Mouse (Mus musculus): ENCODE results near the gene Hipk1.

The Hipk1 gene

DNA sequence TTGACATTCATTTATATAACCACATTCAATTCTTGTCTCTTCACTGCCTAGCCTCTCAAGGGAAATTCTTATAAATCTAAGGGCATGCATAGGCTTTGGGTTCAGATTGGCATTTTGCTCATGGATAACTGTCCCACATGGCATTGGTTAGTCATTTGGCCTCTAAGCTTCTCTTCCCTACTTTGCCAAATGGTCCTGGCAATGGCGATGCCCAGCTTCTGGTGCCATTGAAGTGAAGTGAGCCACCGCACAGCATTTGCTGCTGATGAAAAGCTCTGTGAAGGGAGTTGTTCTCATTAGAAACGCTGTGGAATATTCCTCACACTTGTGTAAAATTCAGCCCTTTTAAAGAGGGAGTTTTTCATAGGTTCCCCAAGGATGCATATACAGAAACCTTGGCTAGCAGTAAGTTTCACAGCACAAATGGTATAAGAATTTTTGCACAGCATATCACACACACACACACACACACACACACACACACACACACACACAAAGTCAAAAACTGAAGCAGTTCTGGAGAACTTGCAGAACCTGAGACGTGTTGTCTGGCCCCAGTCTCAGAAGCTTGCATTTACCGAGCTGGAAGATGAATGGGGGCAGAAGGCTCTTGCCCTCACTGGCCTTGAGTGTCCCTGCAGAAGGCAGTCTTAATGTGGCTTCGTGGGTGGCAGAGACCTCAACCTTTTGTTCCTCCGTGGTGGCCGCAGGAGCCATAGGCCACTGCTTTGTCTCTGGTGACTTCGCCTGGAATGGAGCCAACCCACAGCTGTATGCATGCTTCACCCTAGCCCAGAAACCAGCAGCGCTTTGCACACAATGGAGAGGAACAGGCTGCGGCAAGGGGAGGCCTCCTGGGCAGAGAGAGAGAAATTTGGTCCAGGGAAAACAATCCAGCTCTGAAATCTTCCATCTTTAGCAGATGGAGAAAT is 75.3 kb downstream of the Hipk1 start:
- DNase-seq (ENCODE audit: low read depth) = no peak

DNA sequence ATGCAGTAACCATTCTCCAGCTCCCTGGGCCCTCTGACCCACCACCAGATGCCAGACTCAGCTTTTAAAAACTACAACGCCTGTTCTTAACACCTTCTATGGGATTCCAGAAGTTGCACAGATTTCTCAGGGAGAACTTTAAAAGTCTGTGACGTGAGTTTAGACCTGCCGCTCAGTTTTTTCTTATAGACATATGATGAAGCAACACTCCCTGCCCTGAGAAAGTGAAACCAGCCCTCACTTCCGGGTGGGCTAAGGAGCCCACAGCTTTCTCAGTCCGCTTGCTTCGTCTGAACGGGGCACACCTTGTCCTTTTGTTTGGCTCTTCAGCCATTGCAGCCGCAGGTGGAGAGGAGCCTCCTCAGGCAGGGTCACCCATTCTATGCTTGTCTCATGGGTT is 76.4 kb downstream of the Hipk1 start:
- no peak for DNase-seq (ENCODE audit: low read depth)

DNA sequence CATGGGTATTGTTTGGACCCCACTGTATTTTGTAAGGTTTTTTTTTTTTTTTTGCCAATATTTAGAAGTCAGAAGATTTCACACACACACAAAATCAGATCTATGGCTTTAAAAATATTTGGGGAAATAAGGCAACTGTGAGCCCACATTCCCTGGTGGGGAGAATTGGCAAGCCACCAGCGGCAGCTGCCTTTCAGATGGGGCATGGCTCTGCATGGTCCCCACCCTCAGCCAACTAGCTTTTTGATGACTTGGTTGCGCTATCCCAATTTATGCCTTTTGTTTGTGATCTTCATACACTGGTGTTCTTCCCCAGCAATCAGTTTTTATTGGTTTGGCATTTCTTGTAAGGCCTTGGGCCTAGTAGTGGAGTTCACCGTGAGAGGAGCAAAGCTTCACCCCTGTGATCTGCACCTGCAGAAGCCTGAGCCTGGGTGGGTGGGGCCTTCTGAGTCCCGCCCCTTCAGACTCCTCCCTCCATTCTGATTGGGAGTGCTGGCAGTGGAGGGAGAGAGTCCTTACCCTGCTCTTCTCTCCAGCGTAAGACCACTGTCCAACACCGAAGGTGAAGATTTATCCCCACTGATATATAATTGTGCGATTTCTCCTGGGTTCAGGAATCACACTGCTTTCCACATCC is 77.0 kb downstream of the Hipk1 start:
- no peak for DNase-seq (ENCODE audit: low read depth)

DNA sequence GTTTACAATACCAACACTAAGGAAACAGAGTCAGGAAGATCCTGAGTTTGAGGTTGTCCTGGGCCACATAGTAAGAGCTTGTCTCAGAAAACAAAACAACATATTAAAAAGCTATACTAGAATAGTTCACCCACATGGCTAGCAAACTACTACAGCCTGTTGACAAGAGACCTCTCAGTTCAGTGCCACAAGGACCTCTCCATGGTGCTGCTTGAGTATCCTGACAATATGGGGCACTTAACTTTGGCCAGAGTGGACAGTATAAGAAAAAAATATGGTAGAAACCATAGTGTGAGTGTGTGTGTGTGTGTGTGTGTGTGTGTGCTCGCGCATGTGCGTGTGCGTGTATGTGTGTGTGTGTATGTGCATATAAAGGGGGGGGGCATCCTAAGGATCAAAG is 79.2 kb downstream of the Hipk1 start:
- DNase-seq (ENCODE audit: low read depth) = no peak

DNA sequence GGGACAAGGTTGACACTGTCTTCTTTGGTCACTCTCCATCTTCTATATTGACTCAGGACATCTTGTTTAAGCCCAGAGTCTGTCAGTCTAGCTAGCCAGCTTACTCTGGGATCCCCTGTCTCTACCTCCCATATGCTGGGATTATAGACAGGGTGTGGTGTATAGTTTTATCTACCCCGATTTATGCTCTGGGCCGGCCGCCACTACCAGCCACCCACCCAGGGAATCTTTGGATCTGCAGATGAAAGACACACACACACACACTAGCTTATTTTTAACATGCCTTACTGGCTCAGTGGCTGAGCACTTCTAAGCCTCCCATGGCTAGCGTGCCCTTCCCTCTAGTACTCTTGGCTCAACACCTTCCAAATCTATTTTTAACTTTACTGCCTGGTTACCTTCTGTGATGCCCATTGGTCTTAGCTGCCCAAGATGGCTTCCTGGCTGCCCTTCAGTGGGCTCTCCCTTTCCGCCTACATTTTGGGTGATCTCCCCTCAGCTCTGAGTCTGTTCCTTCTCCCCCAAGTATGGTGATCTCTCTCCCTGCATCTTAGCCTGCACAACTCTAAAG is 81.8 kb downstream of the Hipk1 start:
- DNase-seq (ENCODE audit: low read depth) = no peak

DNA sequence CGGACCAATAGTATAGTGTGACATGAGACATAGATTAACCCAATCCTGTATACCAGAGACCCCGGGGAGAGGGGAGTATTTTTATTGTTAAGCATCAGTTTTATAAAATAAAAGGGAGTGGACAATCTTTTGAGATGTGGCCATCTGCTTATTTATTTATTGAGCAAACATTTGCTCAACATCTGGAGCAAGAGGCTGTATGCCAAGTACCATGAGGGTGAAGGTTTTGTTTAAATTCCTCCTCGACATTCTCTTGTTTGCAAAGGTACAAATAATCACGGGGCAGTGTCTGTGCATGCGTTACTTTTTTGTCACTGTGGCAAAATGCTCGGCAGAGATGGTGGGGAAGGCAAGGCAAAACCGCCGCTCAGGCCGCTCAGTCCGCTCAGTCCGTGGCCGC is 85.9 kb downstream of the Hipk1 start:
- no peak for DNase-seq (ENCODE audit: low read depth)

DNA sequence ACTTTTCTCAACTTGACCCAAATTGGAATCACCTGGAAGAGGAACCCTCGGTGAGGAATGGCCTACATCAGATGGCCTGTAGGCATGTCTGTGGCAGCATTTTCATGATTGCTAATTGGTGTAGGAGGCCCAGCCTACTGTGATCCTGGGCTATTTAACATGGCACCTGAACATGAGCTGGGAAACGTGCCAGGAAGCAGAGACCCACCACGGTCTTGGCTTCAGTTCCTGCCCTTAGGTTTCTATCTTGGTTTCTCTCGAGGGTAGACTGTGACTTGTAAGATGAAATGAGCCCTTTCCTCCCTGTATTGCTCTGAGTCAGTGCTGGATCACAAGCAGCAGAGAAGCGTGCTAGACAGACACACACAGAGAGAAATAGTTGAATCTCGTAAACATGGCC is 86.7 kb downstream of the Hipk1 start:
- no peak for DNase-seq (ENCODE audit: low read depth)

DNA sequence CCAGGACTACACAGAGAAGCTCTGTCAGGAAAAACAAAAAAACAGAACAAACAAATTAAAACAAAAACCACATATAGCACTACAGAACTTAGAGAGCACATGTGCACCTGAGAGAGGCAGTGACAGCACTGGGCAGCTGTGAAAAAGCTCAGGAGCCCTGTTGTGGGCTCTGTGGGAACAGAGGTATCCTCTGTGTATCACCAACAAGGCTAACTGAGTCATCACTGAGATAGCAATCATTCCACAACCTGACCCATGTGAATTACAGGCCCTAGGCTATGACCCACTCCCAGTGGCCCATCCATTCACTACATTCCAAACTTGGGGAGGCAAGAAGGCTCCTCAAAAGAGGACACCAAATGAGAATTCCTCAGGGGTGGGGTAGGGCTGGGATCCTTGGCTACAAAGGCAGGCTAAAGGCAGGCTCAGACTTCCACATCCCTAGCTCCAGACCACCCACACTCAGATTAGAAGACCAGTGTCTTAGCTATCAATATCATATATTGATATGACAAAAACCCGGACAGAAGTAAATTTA is 94.9 kb downstream of the Hipk1 start:
- DNase-seq (ENCODE audit: low read depth) = no peak

DNA sequence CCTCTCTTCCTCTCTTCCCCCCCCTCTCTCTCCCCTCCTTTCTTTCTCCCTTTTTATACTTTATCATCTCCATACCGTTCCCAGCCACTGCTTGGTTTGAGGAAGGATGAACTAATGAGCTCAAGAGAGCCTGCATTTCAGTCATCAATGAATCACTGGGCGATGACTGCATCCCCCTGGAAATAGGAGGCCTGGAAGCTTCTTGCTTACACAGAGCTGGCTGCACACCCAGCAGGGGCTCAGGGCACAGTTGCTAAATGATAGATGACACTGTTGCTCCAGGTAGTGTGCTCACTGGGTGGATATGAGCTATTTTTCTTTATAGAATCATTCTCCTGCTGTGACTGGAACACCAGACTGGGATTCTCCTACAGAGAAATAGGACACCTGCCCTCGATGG is 95.8 kb downstream of the Hipk1 start:
- DNase-seq (ENCODE audit: low read depth) = no peak

DNA sequence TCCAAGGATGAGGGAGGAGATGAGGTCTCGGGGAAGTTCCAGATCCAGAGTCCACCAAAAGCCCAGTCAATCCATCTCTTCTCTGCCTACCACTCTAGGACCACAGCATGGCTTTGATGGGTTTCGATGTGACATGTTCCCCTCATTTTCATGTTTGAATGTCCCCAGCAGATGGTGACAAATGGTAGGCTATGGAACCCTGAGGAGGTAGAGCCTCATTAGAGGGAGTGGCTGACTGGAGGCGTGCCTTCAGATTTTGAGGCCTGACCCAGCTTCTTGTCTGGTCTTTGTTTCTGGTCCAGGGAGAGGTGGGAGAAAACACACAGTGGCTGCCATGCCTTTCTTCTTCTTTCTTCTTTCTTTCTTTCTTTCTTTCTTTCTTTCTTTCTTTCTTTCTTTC is 100.9 kb downstream of the Hipk1 start:
- DNase-seq (ENCODE audit: low read depth) = no peak
